Mouse (Mus musculus): Measurements from ENCODE around the gene Wdr3. TPM values are rescaled to one million over a fixed set of nuclear protein-coding genes. Genes with fewer than 3 reads are reported as not detected.
A peak's percentile ranks its signal among the peaks of the same experiment; 100 is the strongest.

The Wdr3 gene
- polyA plus RNA-seq, 1 experiment from 2014 or later: 48.9 TPM

DNA sequence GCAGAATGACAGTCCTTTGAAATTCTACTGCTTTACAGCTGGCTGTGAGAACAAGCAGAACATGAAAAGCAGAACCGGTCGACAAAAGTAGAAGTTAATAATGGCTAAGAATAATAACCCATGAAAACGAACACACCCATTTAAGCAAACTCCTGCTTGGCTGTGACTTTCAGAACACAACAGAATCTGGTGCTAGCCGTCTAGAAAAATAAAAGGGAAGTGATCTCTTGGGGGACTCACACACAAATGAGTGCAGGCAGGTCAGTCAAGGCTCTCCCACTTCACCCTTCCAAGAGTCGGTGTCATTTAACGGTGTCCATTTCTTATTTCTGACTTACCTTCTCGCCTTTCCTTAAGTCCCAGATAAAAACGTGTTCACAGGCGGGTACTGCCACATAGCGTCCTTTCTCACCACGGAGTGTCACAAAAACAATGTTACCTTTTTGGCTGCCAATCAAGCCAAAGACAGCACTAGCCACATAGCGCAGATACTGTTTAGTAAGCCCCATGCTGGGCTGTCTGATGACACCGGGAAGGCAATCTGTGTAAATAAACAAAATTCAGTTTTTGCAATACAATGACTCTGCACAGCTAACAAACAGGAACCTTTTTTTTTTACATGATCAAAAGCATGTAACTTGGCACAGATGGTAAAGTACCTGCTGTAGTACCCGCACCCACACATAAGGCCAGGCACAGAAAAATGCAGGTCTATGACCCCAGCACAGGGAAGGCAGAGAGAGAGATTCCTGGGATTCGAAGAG is 1.3 kb downstream of the Wdr3 start:
- peaks cover 44% of the 10 kb centered on the region for H3K36me3 ChIP-seq
- H3K27ac ChIP-seq: no peak overlapping the region
- H3K9me3 ChIP-seq (replicated peaks): no peaks in the 10 kb centered on the region
- H3K4me2 ChIP-seq: peak overlapping the region; percentile 81
- peaks cover 35% of the 10 kb centered on the region for H3K4me1 ChIP-seq
- 76% methylated on average over 15 of the region's 15 CpGs for WGBS (ENCODE audit: insufficient replicate concordance)
- no peak for ATAC-seq
- peak overlapping the region; percentile 89 for H3K4me3 ChIP-seq
- peak overlapping the region; percentile 85 for H3K9ac ChIP-seq
- H3K27me3 ChIP-seq (replicated peaks): no peaks in the 10 kb centered on the region

DNA sequence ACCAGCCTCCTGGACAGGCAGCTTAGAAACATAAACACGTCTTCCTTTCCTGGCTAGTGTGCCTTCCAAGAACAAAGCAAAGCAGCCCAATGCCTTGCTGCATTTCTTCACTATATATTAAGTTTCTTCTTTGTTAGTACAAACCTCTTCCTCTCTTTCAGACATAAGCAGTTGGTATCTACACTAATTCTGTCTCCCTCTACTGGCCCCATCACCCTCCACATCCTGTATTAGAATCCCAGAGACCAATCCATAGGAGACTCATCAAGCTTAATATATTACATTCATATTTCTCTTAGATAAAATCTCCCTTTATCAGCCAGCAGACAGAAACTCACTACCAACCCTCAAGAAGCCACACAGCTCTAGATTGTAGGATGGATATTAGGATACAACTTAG is 39.8 kb downstream of the Wdr3 start:
- 53% methylated on average over 1 of the region's 1 CpGs for WGBS (ENCODE audit: insufficient replicate concordance)
- ATAC-seq: no peak
- no peaks in the 10 kb centered on the region for H3K4me1 ChIP-seq

DNA sequence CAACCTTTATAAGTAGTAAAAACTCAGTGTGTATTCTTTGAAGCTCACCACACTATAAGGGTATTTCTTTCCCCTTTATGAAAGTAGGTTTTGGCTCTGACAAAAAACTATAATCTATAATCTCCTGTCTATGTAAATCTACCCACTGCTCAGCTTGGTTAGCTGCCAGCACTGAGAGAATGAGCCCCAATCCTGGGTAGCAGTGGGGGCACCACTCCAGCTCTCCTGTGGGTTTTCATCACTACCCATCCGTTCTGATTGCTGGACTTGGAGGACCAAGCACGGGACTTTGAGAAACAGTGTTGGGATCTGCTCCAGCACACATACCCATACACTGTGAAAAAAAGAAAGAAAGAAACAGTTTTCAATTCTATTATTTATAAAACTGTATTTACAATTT is 40.2 kb downstream of the Wdr3 start:
- H3K9ac ChIP-seq: no peak overlapping the region
- no peaks in the 10 kb centered on the region for H3K27me3 ChIP-seq (replicated peaks)
- no peak overlapping the region for H3K4me3 ChIP-seq
- H3K9me3 ChIP-seq (replicated peaks): no peaks in the 10 kb centered on the region
- WGBS (ENCODE audit: insufficient replicate concordance): 71% methylated on average over 2 of the region's 2 CpGs
- no peak overlapping the region for H3K4me2 ChIP-seq
- no peak overlapping the region for H3K27ac ChIP-seq
- H3K4me1 ChIP-seq: no peaks in the 10 kb centered on the region
- no peaks in the 10 kb centered on the region for H3K36me3 ChIP-seq
- no peak for ATAC-seq

More for the DNA sequence above, 39.8 kb downstream of the Wdr3 start:
- no peak overlapping the region for H3K4me2 ChIP-seq
- no peaks in the 10 kb centered on the region for H3K9me3 ChIP-seq (replicated peaks)
- no peak overlapping the region for H3K4me3 ChIP-seq
- no peaks in the 10 kb centered on the region for H3K36me3 ChIP-seq
- no peaks in the 10 kb centered on the region for H3K27me3 ChIP-seq (replicated peaks)
- no peak overlapping the region for H3K9ac ChIP-seq
- no peak overlapping the region for H3K27ac ChIP-seq

DNA sequence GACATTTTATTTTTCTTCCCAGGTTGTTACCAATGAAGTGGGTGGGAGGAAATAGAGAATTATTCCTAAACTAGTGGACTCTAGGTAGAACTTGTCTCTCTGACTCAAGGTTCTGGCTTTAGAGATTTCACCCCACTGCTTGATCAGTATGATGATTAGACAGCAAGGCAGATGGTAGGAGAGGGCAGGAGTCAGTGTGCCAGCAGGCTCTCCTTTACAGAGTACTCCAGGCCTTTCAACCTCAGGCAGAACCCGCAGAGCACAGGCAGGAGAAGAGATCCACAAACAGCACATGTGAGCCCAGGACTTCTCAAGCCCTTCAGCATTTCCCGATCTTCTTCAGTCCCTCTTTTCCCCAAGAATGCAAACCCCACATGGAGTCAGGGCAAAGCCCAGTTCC is 43.5 kb downstream of the Wdr3 start:
- H3K4me3 ChIP-seq: no peak overlapping the region
- H3K9me3 ChIP-seq (replicated peaks): no peaks in the 10 kb centered on the region
- no peaks in the 10 kb centered on the region for H3K27me3 ChIP-seq (replicated peaks)
- H3K9ac ChIP-seq: no peak overlapping the region
- H3K36me3 ChIP-seq: no peaks in the 10 kb centered on the region
- no peaks in the 10 kb centered on the region for H3K4me1 ChIP-seq
- WGBS (ENCODE audit: insufficient replicate concordance): 65% methylated on average over 2 of the region's 2 CpGs
- no peak overlapping the region for H3K27ac ChIP-seq
- H3K4me2 ChIP-seq: no peak overlapping the region
- no peak for ATAC-seq

DNA sequence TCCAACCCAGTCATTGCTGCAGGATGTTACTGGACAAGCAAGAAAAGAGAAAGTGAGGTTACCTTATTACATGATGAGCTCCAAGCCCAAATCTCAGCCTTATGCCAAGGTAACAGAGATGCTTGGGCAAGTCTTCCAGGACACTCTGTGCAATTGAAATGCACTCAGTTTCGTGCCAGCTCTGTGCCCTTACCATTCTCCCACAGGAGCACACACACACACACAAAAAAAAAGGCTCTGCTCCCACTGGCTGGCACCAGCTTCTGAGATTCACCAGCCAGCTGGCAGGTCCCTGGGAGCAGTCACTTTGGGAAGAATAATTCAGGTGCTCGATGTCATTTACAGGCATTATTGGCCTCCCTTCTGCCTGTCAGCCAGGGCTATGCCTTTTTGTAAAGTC is 55.5 kb downstream of the Wdr3 start:
- no peaks in the 10 kb centered on the region for H3K4me1 ChIP-seq
- no peaks in the 10 kb centered on the region for H3K27me3 ChIP-seq (replicated peaks)
- no peaks in the 10 kb centered on the region for H3K36me3 ChIP-seq

DNA sequence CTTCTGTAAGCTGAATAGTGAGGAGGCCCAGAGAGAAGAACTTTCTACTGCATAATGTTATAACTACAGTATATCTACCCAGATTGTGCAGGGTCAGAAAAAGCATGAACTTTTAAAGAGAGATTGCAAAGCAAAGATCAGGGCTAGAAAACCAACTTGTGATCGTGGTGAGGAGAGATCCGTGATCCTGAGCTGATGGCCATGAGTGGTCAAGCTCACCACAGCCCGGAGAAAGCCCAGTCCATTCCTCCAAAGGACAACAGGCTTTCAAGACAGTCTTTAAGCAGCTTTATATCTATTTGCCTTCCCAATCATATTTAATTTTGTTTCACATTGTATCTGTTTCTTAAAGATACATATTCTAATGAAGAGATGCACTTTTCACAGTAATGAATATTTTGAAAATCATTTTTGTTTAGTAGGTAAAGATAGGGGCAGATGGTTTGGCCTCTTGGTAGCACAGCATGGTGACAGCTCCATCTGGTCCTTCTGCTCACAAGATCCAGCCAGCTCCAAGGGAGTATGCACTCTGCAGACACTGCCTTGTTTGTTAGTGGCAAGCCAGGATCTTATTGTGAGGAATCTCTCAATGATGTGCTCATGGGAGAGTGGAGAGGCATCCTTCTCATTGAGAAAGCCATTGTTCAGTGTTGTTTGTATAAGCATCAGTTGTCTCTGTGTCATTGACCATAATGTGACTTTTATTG is 59.7 kb downstream of the Wdr3 start:
- WGBS (ENCODE audit: insufficient replicate concordance): 66% methylated on average over 3 of the region's 3 CpGs
- H3K27ac ChIP-seq: no peak overlapping the region

More for the DNA sequence above, 55.5 kb downstream of the Wdr3 start:
- Histone ChIP-seq H3K9me3 (replicated peaks) (no peaks in the 10 kb centered on the region), H3K9ac (no peak overlapping the region), H3K4me2 (no peak overlapping the region), H3K4me3 (no peak overlapping the region), H3K27ac (no peak overlapping the region)
- 59% methylated on average over 2 of the region's 2 CpGs for WGBS (ENCODE audit: insufficient replicate concordance)
- no peak for ATAC-seq

More for the DNA sequence above, 59.7 kb downstream of the Wdr3 start:
- Histone ChIP-seq H3K4me3 (no peak overlapping the region), H3K4me2 (no peak overlapping the region), H3K36me3 (no peaks in the 10 kb centered on the region), H3K9me3 (replicated peaks) (no peaks in the 10 kb centered on the region), H3K27me3 (replicated peaks) (no peaks in the 10 kb centered on the region), H3K9ac (no peak overlapping the region), H3K4me1 (no peaks in the 10 kb centered on the region)
- ATAC-seq: no peak

Other genes starting within 250 kb of the Wdr3 start
- gene Gdap2, start within 50 bp of the Wdr3 start, polyA plus RNA-seq (2016; fragmentation: Nextera tagmentation; extraction: Ambion mirVana): 20.6 and 22.0 TPM in 2 replicates

Data from liver, embryonic 12.5 days (tissue).